Mouse (Mus musculus) bone marrow macrophage, adult 2 months (primary cell): ENCODE data around the gene Ces4a.

ENCODE experiments used
- CTCF ChIP-seq: IDR thresholded peaks from 2 replicates; pipeline ENCODE4 v1.5.1; 2012; ENCODE audit warnings: low read depth, mild to moderate bottlenecking, low read length, moderate library complexity
- POLR2A ChIP-seq: IDR thresholded peaks from 2 replicates; pipeline ENCODE4 v1.6.1; 2012; ENCODE audit warnings: mild to moderate bottlenecking, low read depth, low read length, borderline replicate concordance

- TF ChIP-seq POLR2A, result no peak
- TF ChIP-seq CTCF, result no peak
These were observed 33.6 kb downstream of the Ces4a start for GRCm38 (mm10) chr8:105165191-105165590.
